In genomic region chr14:107832976-107833375, GRCm38 (mm10) we compare ENCODE assay signal across 21 mouse cellular contexts.
A peak's percentile ranks its signal among the peaks of the same experiment; 100 is the strongest.
DNase-seq lines count a peak whose midpoint lies in the region; ATAC-seq and TF ChIP-seq lines count a peak whose summit lies in the region.
"Had no signal": no experiment of that assay in that cellular context is flagged by ENCODE, and none has a peak within 500 bp of the region (broad histone marks: within the 10 kb centered on the region; RNA-seq: fewer than 3 reads in every experiment).

No protein-coding gene starts in this region.

- no peak overlapping the region for H3K9ac ChIP-seq in MEL (ENCODE audit: control insufficient read depth, low read depth, low read length, poor library complexity, severe bottlenecking)
- H3K9ac ChIP-seq in stomach, postnatal 0 days (ENCODE audit: low read length): no peak overlapping the region

- no peak for TF ChIP-seq RAD21 in MEL (IDR thresholded peaks at IDR 0.05; ENCODE audit: low read depth, low read length)

- H3K27me3 ChIP-seq in MEL (ENCODE audit: control insufficient read depth in 1 of 2, insufficient read depth in 2 of 2, low read length in 2 of 2): no peaks in the 10 kb centered on the region
- no peaks in the 10 kb centered on the region for H3K27me3 ChIP-seq in stomach, postnatal 0 days (ENCODE audit: control insufficient read depth, insufficient read depth, low read length)
- H3K27me3 ChIP-seq: CH12.LX, Patski had no signal

- no peaks in the 10 kb centered on the region for H3K79me2 ChIP-seq in MEL (ENCODE audit: control insufficient read depth, insufficient read depth, low read length, poor library complexity)

- peak; percentile 59 for DNase-seq in 416B (ENCODE audit: low read depth)
- DNase-seq in MEL (ENCODE audit: low read depth, low spot score): peak; percentile 69
- no peak for DNase-seq in urinary bladder, adult 2 months (ENCODE audit: low spot score)
- no peak for DNase-seq in stomach, postnatal 0 days (ENCODE audit: low spot score)
- DNase-seq: adrenal gland, adult 2 months; adrenal gland, adult 8-10 months; adrenal gland, postnatal 10 days; adrenal gland, postnatal 14 days; adrenal gland, postnatal 25 days; adrenal gland, postnatal 36 days; B cell, adult 2 months; cerebellum, adult 11 months; cerebellum, adult 11-12 months; cerebellum, adult 18-20 months; cerebellum, adult 2 months; cerebellum, adult 8-10 months had no signal

- no peak overlapping the region for H3K4me3 ChIP-seq in MEL (ENCODE audit: control insufficient read depth in 1 of 2, insufficient read depth in 1 of 2, low read depth in 2 of 2, low read length in 2 of 2)
- H3K4me3 ChIP-seq in stomach, postnatal 0 days (ENCODE audit: low read depth, low read length): no peak overlapping the region

- peak in 1 of 2 experiments; percentile 45; a peak in 2 of 4 replicates for TF ChIP-seq EP300 in MEL (IDR thresholded peaks at IDR 0.05; ENCODE audit: low read depth in 1 of 2, low read length in 2 of 2)
- TF ChIP-seq EP300 in stomach, postnatal 0 days (optimal IDR thresholded peaks at IDR 0.05): no peak

- H3K4me2 ChIP-seq in stomach, postnatal 0 days (replicated peaks; ENCODE audit: low read depth): no peak overlapping the region

- no peak for ATAC-seq in stomach, postnatal 0 days (ENCODE audit: low FRiP score, low TSS enrichment)
- ATAC-seq: activated CD4-positive, CD25-positive, alpha-beta regulatory T cell, adult 4 months; CD4-positive, CD25-positive, alpha-beta regulatory T cell, adult 4 months; Patski had no signal

- WGBS in stomach, postnatal 0 days: 83% methylated on average over 1 of the region's 1 CpGs

- TF ChIP-seq CTCF in MEL (IDR thresholded peaks at IDR 0.05 in 2 of 3, conservative IDR thresholded peaks at IDR 0.05 in 1 of 3; ENCODE audit: control insufficient read depth in 1 of 3, insufficient read depth in 1 of 3, low read depth in 2 of 3, low read length in 3 of 3, poor library complexity in 1 of 3, severe bottlenecking in 1 of 3): no peak
- TF ChIP-seq CTCF in stomach, postnatal 0 days (IDR thresholded peaks at IDR 0.05; ENCODE audit: low read depth): no peak

- H3K27ac ChIP-seq in MEL (ENCODE audit: control insufficient read depth, low read depth, low read length): no peak overlapping the region
- no peak overlapping the region for H3K27ac ChIP-seq in stomach, postnatal 0 days (replicated peaks)

- no peaks in the 10 kb centered on the region for H3K9me3 ChIP-seq in MEL (replicated peaks; ENCODE audit: insufficient read depth, low read length)
- H3K9me3 ChIP-seq in stomach, postnatal 0 days (ENCODE audit: control insufficient read depth, low read length): no peaks in the 10 kb centered on the region

- 0 out of 4 replicates have a peak, but pooled peaks cover 0 to 3% of the 10 kb centered on the region in 2 experiments for H3K4me1 ChIP-seq in MEL (ENCODE audit: control insufficient read depth in 1 of 2, insufficient read depth in 2 of 2, low read length in 2 of 2)
- no peaks in the 10 kb centered on the region for H3K4me1 ChIP-seq in stomach, postnatal 0 days (replicated peaks; ENCODE audit: control insufficient read depth, insufficient read depth)

- H3K36me3 ChIP-seq in MEL (ENCODE audit: control insufficient read depth in 1 of 2, insufficient read depth in 2 of 2, low read length in 2 of 2): no peaks in the 10 kb centered on the region
- no peaks in the 10 kb centered on the region for H3K36me3 ChIP-seq in stomach, postnatal 0 days (ENCODE audit: control insufficient read depth, insufficient read depth, low read length)
- H3K36me3 ChIP-seq: G1E had no signal

- no peak for TF ChIP-seq POLR2A in MEL (IDR thresholded peaks at IDR 0.05; ENCODE audit: control insufficient read depth in 1 of 2, insufficient read depth in 1 of 2, low read depth in 1 of 2, low read length in 2 of 2, poor library complexity in 1 of 2)

TF ChIP-seq in MEL, 35 proteins besides CTCF, POLR2A, EP300 and RAD21:
- no peak for TF ChIP-seq ZC3H11A (IDR thresholded peaks at IDR 0.05; ENCODE audit: low read depth, low read length)
- TF ChIP-seq CHD1 (IDR thresholded peaks at IDR 0.05; ENCODE audit: low read depth, low read length): no peak
- peak; percentile 17; the same call in 1 of the 2 replicates for TF ChIP-seq GATA1 (IDR thresholded peaks at IDR 0.05; ENCODE audit: low read depth, low read length)
- TF ChIP-seq TCF12 (IDR thresholded peaks at IDR 0.05; ENCODE audit: low read depth, low read length): no peak

Comparison
In these comparisons a context has a peak if more than half of its experiments do, and no peak if none do; other contexts are left out.
1. DNase-seq: peak in 416B (single experiment) and MEL (single experiment); none in urinary bladder, adult 2 months (single experiment) and stomach, postnatal 0 days (single experiment).